Mouse (Mus musculus): Measurements from ENCODE around the gene Cap1. TPM values are rescaled to one million over a fixed set of nuclear protein-coding genes. Genes with fewer than 3 reads are reported as not detected.

The Cap1 gene
- polyA plus RNA-seq, 1 experiment from 2014 or later, result 54.1 TPM

GRCm38 (mm10) chr4:122816202-122816601, 69.7 kb downstream of the Cap1 start:
- Histone ChIP-seq H3K9me3 (replicated peaks; ENCODE audit: control insufficient read depth, low read length) (no peaks in the 10 kb centered on the region), H3K27me3 (ENCODE audit: control insufficient read depth, insufficient read depth, low read length) (no peaks in the 10 kb centered on the region), H3K4me3 (ENCODE audit: low read depth, low read length) (no peak overlapping the region), H3K27ac (ENCODE audit: low read depth, low read length) (no peak overlapping the region), H3K4me1 (ENCODE audit: control insufficient read depth, insufficient read depth, low read length) (no peaks in the 10 kb centered on the region), H3K4me2 (no peak overlapping the region), H3K9ac (ENCODE audit: low read depth, low read length) (no peak overlapping the region), H3K36me3 (ENCODE audit: control insufficient read depth, insufficient read depth, low read length) (no peaks in the 10 kb centered on the region)
- 78% methylated on average over 1 of the region's 1 CpGs for WGBS (ENCODE audit: insufficient replicate concordance)
- ATAC-seq (replicated peaks; ENCODE audit: insufficient number of reproducible peaks, low FRiP score, low TSS enrichment), result no peak

GRCm38 (mm10) chr4:122811824-122812223, 74.0 kb downstream of the Cap1 start:
- Histone ChIP-seq H3K27me3 (ENCODE audit: control insufficient read depth, insufficient read depth, low read length) (no peaks in the 10 kb centered on the region), H3K36me3 (ENCODE audit: control insufficient read depth, insufficient read depth, low read length) (no peaks in the 10 kb centered on the region), H3K4me1 (ENCODE audit: control insufficient read depth, insufficient read depth, low read length) (no peaks in the 10 kb centered on the region), H3K9me3 (replicated peaks; ENCODE audit: control insufficient read depth, low read length) (0 out of 2 replicates have a peak, but pooled peaks cover 2% of the 10 kb centered on the region), H3K4me2 (no peak overlapping the region), H3K9ac (ENCODE audit: low read depth, low read length) (no peak overlapping the region), H3K4me3 (ENCODE audit: low read depth, low read length) (no peak overlapping the region), H3K27ac (ENCODE audit: low read depth, low read length) (no peak overlapping the region)
- no peak for ATAC-seq (replicated peaks; ENCODE audit: insufficient number of reproducible peaks, low FRiP score, low TSS enrichment)
- WGBS (ENCODE audit: insufficient replicate concordance), result 42% methylated on average over 2 of the region's 2 CpGs

- no peak overlapping the region for H3K9ac ChIP-seq (ENCODE audit: low read depth, low read length)
- H3K4me1 ChIP-seq (ENCODE audit: control insufficient read depth, insufficient read depth, low read length), result no peaks in the 10 kb centered on the region
- H3K9me3 ChIP-seq (replicated peaks; ENCODE audit: control insufficient read depth, low read length), result 0 out of 2 replicates have a peak, but pooled peaks cover 2% of the 10 kb centered on the region
- H3K27me3 ChIP-seq (ENCODE audit: control insufficient read depth, insufficient read depth, low read length), result no peaks in the 10 kb centered on the region
- WGBS (ENCODE audit: insufficient replicate concordance), result 54% methylated on average over 1 of the region's 1 CpGs
- no peak for ATAC-seq (replicated peaks; ENCODE audit: insufficient number of reproducible peaks, low FRiP score, low TSS enrichment)
- no peak overlapping the region for H3K4me2 ChIP-seq
- H3K36me3 ChIP-seq (ENCODE audit: control insufficient read depth, insufficient read depth, low read length), result no peaks in the 10 kb centered on the region
- no peak overlapping the region for H3K4me3 ChIP-seq (ENCODE audit: low read depth, low read length)
- no peak overlapping the region for H3K27ac ChIP-seq (ENCODE audit: low read depth, low read length)
These were observed 74.7 kb downstream of the Cap1 start for GRCm38 (mm10) chr4:122811180-122811579.

Other genes starting within 250 kb of the Cap1 start
- gene 9530002B09Rik, start 196.8 kb downstream of the Cap1 start, polyA plus RNA-seq (2014; fragmentation: Nextera tagmentation; extraction: Ambion mirVana), result not detected in 2 replicates
- gene Ppt1, start 49.8 kb downstream of the Cap1 start, polyA plus RNA-seq (2014; fragmentation: Nextera tagmentation; extraction: Ambion mirVana), result 61.8 and 66.4 TPM in 2 replicates
- gene Mfsd2a, start 75.1 kb upstream of the Cap1 start, polyA plus RNA-seq (2014; fragmentation: Nextera tagmentation; extraction: Ambion mirVana), result 1.2 and 1.3 TPM in 2 replicates
- gene Mycl, start 109.6 kb upstream of the Cap1 start, polyA plus RNA-seq (2014; fragmentation: Nextera tagmentation; extraction: Ambion mirVana), result 1.8 and 2.1 TPM in 2 replicates
- 13.6 and 14.4 TPM in 2 replicates for gene Trit1, start 130.5 kb upstream of the Cap1 start, polyA plus RNA-seq (2014; fragmentation: Nextera tagmentation; extraction: Ambion mirVana)
- gene Bmp8b, start 219.1 kb upstream of the Cap1 start, polyA plus RNA-seq (2014; fragmentation: Nextera tagmentation; extraction: Ambion mirVana), result not detected in 2 replicates
- gene Oxct2b, start 230.2 kb upstream of the Cap1 start, polyA plus RNA-seq (2014; fragmentation: Nextera tagmentation; extraction: Ambion mirVana), result not detected in 2 replicates

Measured in heart, embryonic 11.5 days (tissue).